Mouse (Mus musculus) heart, adult 9 months (tissue): ENCODE data around the gene Mamstr.
"Not testable (repeated sequence)": the region's sequence is repeated elsewhere in the genome, so short reads cannot be mapped to it uniquely, and the experiment has no call there.

Experiments
- DNase-seq, 2 experiments: peaks; one replicate each; pipeline ENCODE4 v3.0.0; 2022; ENCODE audit warnings: low spot score in 2 of 2

Gene Mamstr

DNA sequence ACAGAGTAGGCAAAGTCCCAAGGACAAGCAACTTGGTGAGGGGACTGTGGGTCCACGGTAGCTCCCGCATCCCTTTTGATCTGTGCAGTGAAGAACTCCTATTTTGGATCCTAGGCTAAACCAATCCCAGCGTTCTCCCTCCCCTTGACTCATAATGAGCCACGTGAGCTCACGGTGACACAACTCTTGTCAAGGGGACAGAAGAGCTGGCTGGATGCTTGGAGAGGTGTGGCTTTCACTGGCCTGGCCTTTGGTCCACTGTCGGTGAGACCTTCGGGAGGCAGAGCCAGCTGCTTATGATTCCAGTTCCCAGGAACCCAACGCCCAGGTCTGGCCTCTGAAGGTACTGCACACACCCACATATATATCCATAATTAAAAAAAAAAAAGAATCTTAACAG lies 9.6 kb downstream of the Mamstr start:
- DNase-seq, result peak; percentile 53 to 64

DNA sequence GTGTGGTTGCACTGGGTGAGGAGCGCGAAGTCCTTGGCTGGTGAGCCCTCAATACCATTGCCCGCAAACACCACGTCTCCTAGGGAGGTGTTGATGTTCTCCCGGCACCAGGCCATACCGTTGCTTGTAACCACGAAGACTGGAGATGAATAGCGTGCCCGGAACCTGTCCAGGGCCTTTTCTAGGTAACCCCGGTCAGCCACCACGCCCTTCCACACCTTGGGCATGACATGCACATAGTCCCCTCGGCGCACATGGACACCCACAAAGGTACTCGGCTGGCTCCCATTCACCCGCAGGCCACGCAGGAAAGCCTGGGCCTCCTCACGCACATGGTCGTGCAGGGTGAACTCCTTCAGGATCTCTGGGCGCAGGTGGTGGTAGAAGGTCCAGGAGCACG lies 10.7 kb downstream of the Mamstr start:
- not testable (repeated sequence) for DNase-seq

GRCm38 (mm10) chr7:45654424-45655047 lies 14.8 kb downstream of the Mamstr start:
- DNase-seq, result no peak

- DNase-seq, result no peak
Observed at GRCm38 (mm10) chr7:45660746-45661478, 21.1 kb downstream of the Mamstr start.

GRCm38 (mm10) chr7:45661702-45662101 lies 21.9 kb downstream of the Mamstr start:
- not testable (repeated sequence) for DNase-seq

DNA sequence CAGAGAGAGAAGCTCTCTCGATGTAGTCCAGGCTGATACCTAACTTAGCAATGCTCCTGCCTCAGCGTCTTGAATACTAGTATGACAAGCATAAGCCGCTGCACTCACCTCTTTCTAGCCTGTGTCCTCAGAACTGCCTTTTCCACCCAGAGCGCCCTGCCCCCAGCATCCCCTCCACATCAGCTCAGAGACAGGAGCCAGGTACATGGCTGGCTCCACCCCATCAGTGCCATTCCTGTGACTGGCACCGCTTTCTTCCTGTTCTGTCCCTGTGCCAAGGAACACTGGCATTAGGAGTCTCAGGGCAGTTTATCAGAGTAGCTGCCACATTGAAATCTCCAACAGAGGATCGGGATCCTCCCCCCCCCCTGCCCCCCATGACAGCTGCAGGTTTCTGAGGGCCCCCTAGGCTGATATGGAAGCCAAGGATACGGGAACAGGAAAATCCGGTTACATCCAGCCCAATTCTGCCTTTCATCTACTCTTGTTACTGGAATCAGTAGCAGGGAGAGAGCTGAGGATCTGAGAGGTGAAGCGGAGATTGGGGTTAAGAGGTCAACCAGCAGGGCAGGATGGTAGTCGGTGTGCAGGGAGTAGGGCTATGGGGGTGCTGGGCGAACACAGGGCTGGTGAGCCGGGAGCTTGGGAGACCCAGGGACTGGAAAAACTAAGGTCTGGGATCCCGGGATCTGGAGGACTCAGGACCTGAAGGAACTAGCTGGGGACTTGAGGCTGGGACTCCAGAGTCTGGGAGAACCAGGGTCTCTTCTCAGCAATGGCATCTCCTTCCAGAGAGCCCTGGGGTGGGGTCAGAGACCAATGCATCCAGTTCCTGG lies 25.7 kb downstream of the Mamstr start:
- DNase-seq, result no peak

DNA sequence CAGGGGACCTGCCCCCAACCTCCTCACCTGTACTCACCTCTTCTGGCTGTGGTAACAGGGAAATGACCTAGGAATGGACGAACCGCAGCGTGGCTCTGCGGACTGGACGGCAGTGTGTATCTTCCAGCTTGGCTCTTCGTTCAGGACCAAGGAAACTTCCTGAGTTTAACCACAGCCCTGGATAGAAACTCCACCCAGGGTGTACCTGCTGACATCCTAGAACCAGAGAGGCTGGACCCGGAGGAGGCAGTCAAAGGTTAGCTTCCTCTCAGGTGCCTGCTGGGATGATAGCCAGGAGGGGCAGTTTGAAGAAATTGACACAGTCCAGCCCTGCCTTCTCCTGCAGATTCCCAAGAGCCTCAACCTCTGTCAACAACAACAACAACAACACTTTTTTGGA lies 26.4 kb downstream of the Mamstr start, which contains the start of gene Fut2:
Fut2 (minus strand) TSS at position 234 of the 400 bp plus-strand sequence.
- no peak for DNase-seq

DNA sequence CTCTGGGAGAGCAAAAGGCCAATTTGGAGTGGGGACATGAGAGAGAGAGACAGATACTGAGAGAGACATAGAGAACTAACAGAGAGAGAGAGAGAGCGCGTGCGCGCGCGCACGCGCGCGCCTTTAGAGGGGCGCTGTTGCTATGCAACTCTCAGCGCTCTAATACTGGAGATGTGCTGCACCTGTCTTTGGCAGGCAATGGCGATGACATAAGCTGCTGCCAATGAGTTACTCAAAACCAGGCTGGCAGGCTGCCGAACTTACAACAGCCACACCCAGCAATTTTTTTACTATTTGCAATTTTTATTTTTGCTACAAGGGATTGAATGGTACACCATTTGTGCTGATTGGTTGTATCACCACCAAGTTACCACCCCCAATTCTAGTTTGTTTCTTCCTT lies 28.0 kb downstream of the Mamstr start:
- DNase-seq, result no peak

DNA sequence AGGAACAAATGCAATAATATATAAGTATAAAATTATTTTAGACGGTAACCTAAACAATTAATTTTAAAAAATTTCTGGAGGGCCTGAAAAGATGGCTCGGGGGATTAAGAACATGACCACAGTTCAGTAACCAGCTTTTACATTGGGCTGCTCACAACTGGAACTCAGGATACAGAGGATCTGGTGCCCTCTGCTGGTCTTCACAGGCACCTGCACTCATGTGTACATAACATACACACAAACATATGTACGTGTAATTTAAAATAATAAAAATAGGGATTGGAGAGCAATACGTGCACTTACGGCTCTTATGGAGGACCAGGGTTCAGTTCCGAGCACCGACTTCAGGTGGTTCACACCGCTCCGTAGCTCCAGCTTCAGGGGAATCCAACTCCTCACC lies 29.1 kb downstream of the Mamstr start:
- DNase-seq, result no peak

DNA sequence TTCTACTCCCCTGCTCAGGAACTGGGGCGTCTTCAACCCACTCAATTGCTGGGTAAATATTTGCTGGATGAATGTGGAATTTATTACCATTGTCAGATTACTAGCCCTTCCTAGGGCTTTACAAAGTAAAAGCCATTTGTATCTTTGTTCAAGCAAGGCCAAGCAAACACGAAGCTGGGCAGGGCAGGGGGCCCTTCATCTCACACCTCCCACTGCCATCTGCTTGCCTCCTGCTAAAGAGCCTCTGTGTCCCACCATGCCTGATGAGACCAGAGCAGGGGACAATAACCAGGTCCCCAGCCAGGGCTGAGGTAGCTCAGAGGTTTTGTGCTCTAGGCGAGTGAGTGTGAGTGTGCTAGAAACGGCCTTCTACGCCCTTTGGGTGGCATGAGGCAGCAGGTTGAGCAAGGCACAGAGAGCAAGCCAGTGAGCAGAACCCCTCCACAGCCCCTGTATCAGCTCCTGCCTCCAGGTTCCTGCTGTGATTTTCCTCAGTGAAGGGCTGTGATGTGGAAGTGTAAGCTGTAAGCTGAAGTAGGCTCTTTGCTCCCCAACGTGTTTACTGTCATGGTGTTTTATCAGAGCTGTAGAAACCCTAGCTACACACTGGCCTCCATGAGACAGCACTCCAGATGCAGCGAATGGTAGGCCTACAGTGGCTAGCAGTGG lies 38.0 kb downstream of the Mamstr start:
- DNase-seq, result no peak

DNA sequence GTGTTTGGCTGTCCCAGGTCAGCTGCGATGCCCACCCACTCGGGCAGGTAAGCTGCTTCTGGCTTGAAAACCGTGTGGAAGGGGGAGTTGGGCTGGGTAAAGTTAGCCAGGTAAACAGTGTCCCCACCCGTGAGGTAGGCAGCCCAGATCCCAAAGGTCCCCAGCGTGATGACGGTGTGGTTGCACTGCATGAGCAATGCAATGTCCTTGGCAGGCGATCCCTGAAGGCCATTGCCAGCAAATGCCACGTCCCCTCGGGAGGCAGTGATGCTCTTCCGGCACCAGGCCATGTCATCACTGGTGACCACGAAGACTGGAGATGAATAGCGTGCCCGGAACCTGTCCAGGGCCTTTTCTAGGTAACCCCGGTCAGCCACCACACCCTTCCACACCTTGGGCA lies 38.7 kb downstream of the Mamstr start:
- no peak for DNase-seq

GRCm38 (mm10) chr7:45679966-45680621 lies 40.3 kb downstream of the Mamstr start:
- peak; percentile 69 to 78 for DNase-seq

DNA sequence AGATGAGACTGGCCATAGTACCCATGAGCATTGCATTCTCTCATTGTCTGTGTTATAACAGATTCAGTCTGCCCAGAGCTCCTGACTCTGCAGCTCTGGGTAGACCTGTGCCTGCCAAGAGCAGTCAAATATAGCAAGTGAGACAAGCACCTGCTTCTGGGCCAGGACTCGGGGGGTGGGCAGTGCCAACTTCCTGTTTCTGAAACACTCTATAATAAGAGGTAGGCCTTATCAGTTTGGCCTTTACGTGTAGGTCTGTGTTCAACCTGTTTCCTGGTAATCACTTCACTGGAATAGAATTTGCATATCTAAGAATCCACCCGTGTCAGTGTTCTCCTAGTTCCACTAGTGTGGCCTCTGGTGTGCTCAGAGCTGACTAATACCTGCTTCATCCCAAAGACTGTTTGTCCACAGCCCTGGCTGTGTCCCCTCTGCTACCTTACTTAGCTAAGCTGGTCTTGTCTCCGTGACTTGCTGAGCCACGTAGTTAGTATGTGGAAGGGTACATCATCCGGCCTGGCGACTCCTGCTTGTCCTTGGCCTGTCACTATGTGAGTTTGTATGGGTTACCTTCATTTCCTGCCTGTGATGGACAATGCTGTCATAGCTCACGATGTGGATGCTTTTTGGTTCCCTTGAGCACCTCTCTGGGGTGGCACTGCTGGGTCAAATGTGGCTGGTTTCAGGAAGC lies 41.4 kb downstream of the Mamstr start:
- DNase-seq, result peak; percentile 74 to 79

DNA sequence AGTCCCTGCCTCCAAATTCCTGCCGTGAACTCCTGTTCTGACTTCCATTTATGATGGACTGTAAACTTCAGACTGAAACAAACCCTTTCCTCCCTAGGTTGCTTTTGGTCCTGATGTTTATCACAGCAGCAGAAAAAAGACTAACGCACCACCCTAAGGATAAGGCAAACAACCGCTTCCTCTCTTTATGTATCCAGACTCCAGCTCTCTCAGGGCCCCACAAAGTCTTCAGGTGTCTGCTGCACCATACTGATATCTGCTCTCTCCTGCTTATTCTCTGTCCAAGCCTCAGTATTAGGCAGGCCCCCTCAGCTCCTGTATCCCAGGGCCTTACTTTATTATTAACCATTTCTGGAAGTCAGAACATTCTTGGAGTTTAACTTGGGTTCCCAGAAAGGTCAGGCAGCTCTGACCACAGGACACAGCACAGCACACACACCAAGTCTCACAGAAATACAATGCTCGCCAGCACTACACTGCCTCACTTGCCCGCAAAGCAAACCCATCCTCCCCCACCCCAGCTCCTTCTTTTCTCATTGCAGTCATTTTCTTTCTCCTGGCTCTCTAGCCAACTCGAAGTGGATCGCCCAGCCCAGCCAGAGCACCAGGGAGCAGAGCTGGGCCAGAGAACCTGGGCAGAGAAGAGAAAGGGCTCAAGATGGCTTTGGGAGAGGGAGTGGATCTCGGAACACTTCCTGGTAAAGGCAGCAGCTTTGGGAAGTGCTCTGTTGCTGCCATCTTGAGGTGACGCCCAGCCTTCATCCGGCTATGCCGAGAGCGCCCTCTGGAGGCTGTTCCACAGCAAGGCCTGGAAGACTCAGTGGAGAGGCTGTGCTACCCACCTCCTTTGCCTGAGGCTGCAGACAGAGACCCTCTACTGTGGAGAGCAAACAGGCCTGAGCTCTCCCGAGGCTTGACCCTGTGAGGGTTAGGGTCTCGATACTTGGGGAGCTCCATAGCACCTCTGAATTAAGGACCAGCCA lies 42.7 kb downstream of the Mamstr start:
- peak; percentile 77 to 83 for DNase-seq

GRCm38 (mm10) chr7:45683396-45684050 lies 43.7 kb downstream of the Mamstr start, which contains the start of gene Ntn5:
TSS of gene Ntn5 (plus strand) at chr7:45684022.
- DNase-seq, result no peak

GRCm38 (mm10) chr7:45685811-45686210 lies 46.0 kb downstream of the Mamstr start:
- no peak for DNase-seq

- no peak for DNase-seq
Observed at GRCm38 (mm10) chr7:45686841-45687240, 47.1 kb downstream of the Mamstr start.

- DNase-seq, result no peak
Observed at GRCm38 (mm10) chr7:45689099-45689498, 49.3 kb downstream of the Mamstr start.

- DNase-seq, result no peak
Observed at GRCm38 (mm10) chr7:45689800-45690199, 50.0 kb downstream of the Mamstr start.
